Mouse (Mus musculus): Measurements from ENCODE around the gene Prkcz. TPM values are rescaled to one million over a fixed set of nuclear protein-coding genes. Genes with fewer than 3 reads are reported as not detected.
"Not testable (repeated sequence)": the region's sequence is repeated elsewhere in the genome, so short reads cannot be mapped to it uniquely, and the experiment has no call there.

Prkcz gene
- polyA plus RNA-seq, 1 experiment from 2014 or later: 13.6 TPM

- no peak overlapping the region for H3K27ac ChIP-seq (replicated peaks)
- H3K4me3 ChIP-seq: no peak overlapping the region
- no peaks in the 10 kb centered on the region for H3K9me3 ChIP-seq (replicated peaks)
- DNase-seq (ENCODE audit: low spot score): no peak
- H3K27me3 ChIP-seq (ENCODE audit: low read depth, poor library complexity, severe bottlenecking): no peaks in the 10 kb centered on the region
- WGBS: 84% methylated on average over 3 of the region's 3 CpGs
- H3K36me3 ChIP-seq: peaks cover 13% of the 10 kb centered on the region
- H3K4me1 ChIP-seq: peaks cover 9% of the 10 kb centered on the region; the same call in 1 of the 2 replicates
Observed at GRCm38 (mm10) chr4:155264521-155265321, 96.4 kb downstream of the Prkcz start.

GRCm38 (mm10) chr4:155252253-155252652 lies 108.9 kb downstream of the Prkcz start:
- no peaks in the 10 kb centered on the region for H3K27me3 ChIP-seq (ENCODE audit: low read depth, poor library complexity, severe bottlenecking)
- peaks cover 42% of the 10 kb centered on the region for H3K36me3 ChIP-seq
- no peak for DNase-seq (ENCODE audit: low spot score)
- no peak overlapping the region for H3K27ac ChIP-seq (replicated peaks)
- peaks cover 36% of the 10 kb centered on the region for H3K4me1 ChIP-seq
- H3K9me3 ChIP-seq (replicated peaks): no peaks in the 10 kb centered on the region
- H3K4me3 ChIP-seq: no peak overlapping the region
- WGBS: 91% methylated on average over 6 of the region's 6 CpGs

- WGBS: 75% methylated on average over 3 of the region's 3 CpGs
- Histone ChIP-seq H3K4me1 (peaks cover 43% of the 10 kb centered on the region), H3K4me3 (peak overlapping the region; percentile 65), H3K9me3 (replicated peaks) (no peaks in the 10 kb centered on the region), H3K27ac (replicated peaks) (peak overlapping the region; percentile 96; the same call in 1 of the 2 replicates), H3K27me3 (ENCODE audit: low read depth, poor library complexity, severe bottlenecking) (no peaks in the 10 kb centered on the region), H3K36me3 (peaks cover 31% of the 10 kb centered on the region)
- no peak for DNase-seq (ENCODE audit: low spot score)
Observed at GRCm38 (mm10) chr4:155251147-155251546, 110.0 kb downstream of the Prkcz start.

GRCm38 (mm10) chr4:155250361-155251117 lies 110.6 kb downstream of the Prkcz start:
- H3K36me3 ChIP-seq: peaks cover 25% of the 10 kb centered on the region
- no peak for DNase-seq (ENCODE audit: low spot score)
- WGBS: 12% methylated on average over 23 of the region's 23 CpGs

GRCm38 (mm10) chr4:155249648-155250351 lies 111.4 kb downstream of the Prkcz start, which contains the start of gene Faap20:
Faap20 (plus strand) TSS chr4:155249802.
- Histone ChIP-seq H3K27me3 (ENCODE audit: low read depth, poor library complexity, severe bottlenecking) (no peaks in the 10 kb centered on the region), H3K27ac (replicated peaks) (peak within 1 kb of the TSS; percentile 96), H3K4me3 (peak within 1 kb of the TSS; percentile 65), H3K9me3 (replicated peaks) (no peaks in the 10 kb centered on the region), H3K36me3 (peaks cover 22% of the 10 kb centered on the region), H3K4me1 (peaks cover 45% of the 10 kb centered on the region)
- under 1% methylated on average over 58 of the region's 58 CpGs for WGBS
- peak; percentile 93 for DNase-seq (ENCODE audit: low spot score)

More at GRCm38 (mm10) chr4:155250361-155251117, 110.6 kb downstream of the Prkcz start:
- Histone ChIP-seq H3K27me3 (ENCODE audit: low read depth, poor library complexity, severe bottlenecking) (no peaks in the 10 kb centered on the region), H3K27ac (replicated peaks) (peak overlapping the region; percentile 96), H3K9me3 (replicated peaks) (no peaks in the 10 kb centered on the region), H3K4me1 (peaks cover 45% of the 10 kb centered on the region), H3K4me3 (peak overlapping the region; percentile 65)

GRCm38 (mm10) chr4:155249257-155249647 lies 111.9 kb downstream of the Prkcz start:
- peak overlapping the region; percentile 96 for H3K27ac ChIP-seq (replicated peaks)
- WGBS: under 1% methylated on average over 9 of the region's 9 CpGs
- H3K4me1 ChIP-seq: peaks cover 45% of the 10 kb centered on the region
- DNase-seq (ENCODE audit: low spot score): peak; percentile 94
- peak overlapping the region; percentile 65 for H3K4me3 ChIP-seq
- no peaks in the 10 kb centered on the region for H3K27me3 ChIP-seq (ENCODE audit: low read depth, poor library complexity, severe bottlenecking)
- peaks cover 20% of the 10 kb centered on the region for H3K36me3 ChIP-seq
- no peaks in the 10 kb centered on the region for H3K9me3 ChIP-seq (replicated peaks)

GRCm38 (mm10) chr4:155248054-155248453 lies 113.1 kb downstream of the Prkcz start:
- H3K4me3 ChIP-seq; H3K27ac ChIP-seq (replicated peaks); DNase-seq (ENCODE audit: low spot score); H3K36me3 ChIP-seq; H3K27me3 ChIP-seq (ENCODE audit: low read depth, poor library complexity, severe bottlenecking); H3K9me3 ChIP-seq (replicated peaks): not testable (repeated sequence)
- 94% methylated on average over 3 of the region's 3 CpGs for WGBS
- peaks cover 45% of the 10 kb centered on the region for H3K4me1 ChIP-seq

- Histone ChIP-seq H3K27me3 (ENCODE audit: low read depth, poor library complexity, severe bottlenecking) (no peaks in the 10 kb centered on the region; the same call in 1 of the 2 replicates), H3K36me3 (0 out of 2 replicates have a peak, but pooled peaks cover under 1% of the 10 kb centered on the region), H3K9me3 (replicated peaks) (no peaks in the 10 kb centered on the region), H3K27ac (replicated peaks) (peak overlapping the region; percentile 50), H3K4me1 (peaks cover 35% of the 10 kb centered on the region), H3K4me3 (no peak overlapping the region)
- DNase-seq (ENCODE audit: low spot score): no peak
- WGBS: 84% methylated on average over 12 of the region's 12 CpGs
Observed at GRCm38 (mm10) chr4:155246691-155247105, 114.5 kb downstream of the Prkcz start.

- Histone ChIP-seq H3K36me3 (no peaks in the 10 kb centered on the region), H3K4me1 (peaks cover 27% of the 10 kb centered on the region), H3K27ac (replicated peaks) (no peak overlapping the region; the same call in 1 of the 2 replicates), H3K27me3 (ENCODE audit: low read depth, poor library complexity, severe bottlenecking) (no peaks in the 10 kb centered on the region; the same call in 1 of the 2 replicates), H3K9me3 (replicated peaks) (no peaks in the 10 kb centered on the region), H3K4me3 (no peak overlapping the region)
- WGBS: 72% methylated on average over 6 of the region's 6 CpGs
- no peak for DNase-seq (ENCODE audit: low spot score)
Observed at GRCm38 (mm10) chr4:155245770-155246492, 115.2 kb downstream of the Prkcz start.

GRCm38 (mm10) chr4:155243233-155243632 lies 117.9 kb downstream of the Prkcz start:
- H3K27ac ChIP-seq (replicated peaks): no peak overlapping the region
- no peak for DNase-seq (ENCODE audit: low spot score)

GRCm38 (mm10) chr4:155242292-155242691 lies 118.9 kb downstream of the Prkcz start:
- DNase-seq (ENCODE audit: low spot score): no peak
- Histone ChIP-seq H3K27ac (replicated peaks) (no peak overlapping the region), H3K4me1 (peaks cover 12% of the 10 kb centered on the region; the same call in 1 of the 2 replicates), H3K4me3 (no peak overlapping the region), H3K27me3 (ENCODE audit: low read depth, poor library complexity, severe bottlenecking) (no peaks in the 10 kb centered on the region; the same call in 1 of the 2 replicates), H3K9me3 (replicated peaks) (no peaks in the 10 kb centered on the region), H3K36me3 (no peaks in the 10 kb centered on the region)
- WGBS: 90% methylated on average over 5 of the region's 5 CpGs

More at GRCm38 (mm10) chr4:155243233-155243632, 117.9 kb downstream of the Prkcz start:
- Histone ChIP-seq H3K9me3 (replicated peaks) (no peaks in the 10 kb centered on the region), H3K36me3 (no peaks in the 10 kb centered on the region), H3K4me1 (peaks cover 12% of the 10 kb centered on the region; the same call in 1 of the 2 replicates), H3K27me3 (ENCODE audit: low read depth, poor library complexity, severe bottlenecking) (no peaks in the 10 kb centered on the region; the same call in 1 of the 2 replicates), H3K4me3 (no peak overlapping the region)
- 91% methylated on average over 12 of the region's 12 CpGs for WGBS
